Mouse (Mus musculus): ENCODE results near the gene Alkbh6. TPM values are rescaled to one million over a fixed set of nuclear protein-coding genes. Genes with fewer than 3 reads are reported as not detected.

Gene Alkbh6
- polyA plus RNA-seq, 1 experiment from 2014 or later: 128 TPM

DNA sequence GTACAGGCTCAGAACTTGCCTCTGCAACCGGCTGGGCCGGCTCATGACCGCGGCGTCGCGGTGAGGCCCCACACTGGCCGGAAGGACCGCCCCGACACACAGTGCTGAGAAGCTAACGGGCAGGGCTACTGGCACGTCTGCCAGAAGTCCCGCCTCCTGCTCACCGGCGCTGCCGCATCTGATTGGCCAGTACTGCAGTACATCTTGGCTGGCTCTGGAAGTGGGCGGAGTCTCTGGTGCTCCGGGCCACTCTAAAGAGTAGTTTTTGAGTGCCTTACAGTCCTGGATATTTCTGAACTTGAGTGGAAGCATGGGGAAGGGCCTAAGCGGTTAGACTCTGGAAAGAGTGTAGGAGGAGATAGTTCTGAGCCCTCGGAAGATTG, 13.8 kb downstream of the Alkbh6 start:
- peak; percentile 99 for ATAC-seq

GRCm38 (mm10) chr7:30322865-30323264, 14.3 kb downstream of the Alkbh6 start:
- Histone ChIP-seq H3K4me1 (replicated peaks) (peaks cover 18% of the 10 kb centered on the region), H3K4me3 (replicated peaks) (peak overlapping the region; percentile 81), H3K27ac (peak overlapping the region; percentile 80), H3K9ac (replicated peaks) (peak overlapping the region; percentile 44; the same call in 1 of the 2 replicates), H3K9me3 (no peaks in the 10 kb centered on the region), H3K27me3 (peaks cover 12% of the 10 kb centered on the region; the same call in 1 of the 2 replicates), H3K4me2 (replicated peaks) (peak overlapping the region; percentile 87), H3K36me3 (no peaks in the 10 kb centered on the region)
- 38% methylated on average over 6 of the region's 6 CpGs for WGBS
- peak; percentile 10; the same call in 1 of the 2 replicates for ATAC-seq

More for the DNA sequence above, 13.8 kb downstream of the Alkbh6 start:
- under 1% methylated on average over 20 of the region's 20 CpGs for WGBS
- Histone ChIP-seq H3K27ac (peak overlapping the region; percentile 80), H3K27me3 (peaks cover 12% of the 10 kb centered on the region; the same call in 1 of the 2 replicates), H3K4me3 (replicated peaks) (peak overlapping the region; percentile 81), H3K9ac (replicated peaks) (peak overlapping the region; percentile 89), H3K9me3 (no peaks in the 10 kb centered on the region), H3K4me2 (replicated peaks) (peak overlapping the region; percentile 87), H3K36me3 (no peaks in the 10 kb centered on the region), H3K4me1 (replicated peaks) (peaks cover 18% of the 10 kb centered on the region)

DNA sequence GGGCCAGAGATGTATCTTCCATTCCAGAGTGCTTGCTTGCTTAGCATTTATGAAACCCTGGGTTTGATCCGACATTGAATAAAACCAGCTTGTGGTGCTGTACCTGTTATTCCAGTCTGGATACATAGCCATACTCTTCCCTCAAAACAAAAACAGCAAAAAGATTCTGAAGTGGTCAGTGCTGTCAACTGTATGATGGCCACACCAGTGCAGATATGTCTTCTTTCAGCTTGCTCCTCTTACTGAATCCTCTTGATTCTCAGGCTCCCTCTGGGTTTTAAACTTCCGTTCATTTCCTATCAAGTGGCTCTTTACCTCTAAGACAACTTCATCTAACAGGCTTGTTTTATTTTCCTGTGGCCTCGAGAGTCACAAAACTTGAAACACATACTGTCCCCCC, 15.3 kb downstream of the Alkbh6 start, which contains the start of gene Sdhaf1:
Sdhaf1 (minus strand) TSS at position 101 of the 400 bp plus-strand sequence.
- Histone ChIP-seq H3K9ac (replicated peaks) (peak within 1 kb of the TSS; percentile 44; the same call in 1 of the 2 replicates), H3K27me3 (peaks cover 12% of the 10 kb centered on the region; the same call in 1 of the 2 replicates), H3K4me1 (replicated peaks) (peaks cover 18% of the 10 kb centered on the region), H3K9me3 (no peaks in the 10 kb centered on the region), H3K27ac (peak within 1 kb of the TSS; percentile 80), H3K36me3 (no peaks in the 10 kb centered on the region), H3K4me2 (replicated peaks) (peak within 1 kb of the TSS; percentile 87), H3K4me3 (replicated peaks) (peak within 1 kb of the TSS; percentile 81)
- no peak for ATAC-seq
- WGBS: 83% methylated on average over 3 of the region's 3 CpGs

- peaks cover 12% of the 10 kb centered on the region; the same call in 1 of the 2 replicates for H3K27me3 ChIP-seq
- H3K27ac ChIP-seq: no peak overlapping the region
- H3K9me3 ChIP-seq: no peaks in the 10 kb centered on the region
- peaks cover 18% of the 10 kb centered on the region for H3K4me1 ChIP-seq (replicated peaks)
- WGBS: 79% methylated on average over 5 of the region's 5 CpGs
- H3K9ac ChIP-seq (replicated peaks): no peak overlapping the region
- no peak for ATAC-seq
- H3K36me3 ChIP-seq: no peaks in the 10 kb centered on the region
- H3K4me3 ChIP-seq (replicated peaks): no peak overlapping the region
- no peak overlapping the region for H3K4me2 ChIP-seq (replicated peaks)
Measured at GRCm38 (mm10) chr7:30324300-30324944, 15.9 kb downstream of the Alkbh6 start.

- H3K4me1 ChIP-seq (replicated peaks): peaks cover 18% of the 10 kb centered on the region
- ATAC-seq: no peak
- no peaks in the 10 kb centered on the region for H3K36me3 ChIP-seq
- H3K9me3 ChIP-seq: no peaks in the 10 kb centered on the region
- H3K27ac ChIP-seq: no peak overlapping the region
- no peak overlapping the region for H3K4me2 ChIP-seq (replicated peaks)
- H3K4me3 ChIP-seq (replicated peaks): no peak overlapping the region
- peaks cover 12% of the 10 kb centered on the region; the same call in 1 of the 2 replicates for H3K27me3 ChIP-seq
- WGBS: 30% methylated on average over 2 of the region's 2 CpGs
- H3K9ac ChIP-seq (replicated peaks): no peak overlapping the region
Measured at GRCm38 (mm10) chr7:30325364-30325763, 16.8 kb downstream of the Alkbh6 start.

DNA sequence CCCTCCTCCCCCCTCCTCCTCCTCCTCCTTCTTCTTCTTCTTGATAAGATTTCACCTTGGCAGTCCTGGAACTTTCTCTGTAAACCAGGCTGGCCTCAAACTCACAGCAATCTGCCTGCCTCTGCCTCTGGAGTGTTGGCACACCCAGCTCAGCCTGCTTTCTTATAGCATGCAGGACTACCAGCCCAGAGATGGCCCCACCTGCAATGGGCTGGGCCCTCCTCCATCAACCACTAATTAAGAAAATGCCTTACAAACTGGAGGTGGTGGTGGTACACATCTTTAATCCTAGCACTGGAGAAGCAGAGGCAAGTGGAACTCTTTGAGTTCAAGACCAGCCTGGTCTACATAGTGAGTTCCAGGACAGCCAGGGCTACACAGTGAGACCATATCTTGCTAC, 17.9 kb downstream of the Alkbh6 start:
- H3K4me3 ChIP-seq (replicated peaks): no peak overlapping the region
- H3K4me1 ChIP-seq (replicated peaks): peaks cover 13% of the 10 kb centered on the region
- ATAC-seq: no peak
- no peak overlapping the region for H3K27ac ChIP-seq
- no peaks in the 10 kb centered on the region for H3K9me3 ChIP-seq
- H3K4me2 ChIP-seq (replicated peaks): no peak overlapping the region
- peaks cover 12% of the 10 kb centered on the region; the same call in 1 of the 2 replicates for H3K27me3 ChIP-seq
- no peak overlapping the region for H3K9ac ChIP-seq (replicated peaks)
- H3K36me3 ChIP-seq: no peaks in the 10 kb centered on the region

- Histone ChIP-seq H3K9ac (replicated peaks) (no peak overlapping the region), H3K9me3 (no peaks in the 10 kb centered on the region), H3K4me3 (replicated peaks) (no peak overlapping the region), H3K36me3 (no peaks in the 10 kb centered on the region), H3K27ac (no peak overlapping the region), H3K27me3 (peaks cover 12% of the 10 kb centered on the region; the same call in 1 of the 2 replicates), H3K4me2 (replicated peaks) (no peak overlapping the region), H3K4me1 (replicated peaks) (peaks cover 15% of the 10 kb centered on the region)
- WGBS: 59% methylated on average over 15 of the region's 15 CpGs
- no peak for ATAC-seq
Measured at GRCm38 (mm10) chr7:30327140-30327539, 18.6 kb downstream of the Alkbh6 start.

DNA sequence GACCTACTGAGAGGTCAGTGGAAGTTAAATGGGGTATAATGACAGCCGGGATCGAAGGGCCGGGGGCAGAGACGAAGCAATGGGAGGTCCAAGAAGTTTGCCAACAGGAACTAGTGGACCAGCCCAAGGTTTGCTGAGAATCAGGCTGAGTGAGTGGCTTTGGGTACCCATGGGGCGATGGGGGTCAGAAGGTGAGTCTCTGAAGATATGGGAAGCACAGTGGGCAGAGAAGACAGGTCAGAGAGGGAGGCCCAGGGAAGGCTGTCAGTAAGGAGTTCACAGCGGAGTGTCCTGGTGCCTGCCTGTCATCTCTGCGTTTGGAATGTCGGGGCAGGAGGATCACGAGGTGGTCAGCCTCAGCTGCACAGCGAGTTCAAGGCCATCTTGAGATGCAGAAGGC, 19.9 kb downstream of the Alkbh6 start:
- 58% methylated on average over 10 of the region's 10 CpGs for WGBS

GRCm38 (mm10) chr7:30331887-30332286, 23.4 kb downstream of the Alkbh6 start:
- no peaks in the 10 kb centered on the region for H3K36me3 ChIP-seq
- WGBS: 4% methylated on average over 13 of the region's 13 CpGs
- peak overlapping the region; percentile 48 for H3K4me2 ChIP-seq (replicated peaks)
- H3K4me3 ChIP-seq (replicated peaks): peak overlapping the region; percentile 24
- H3K9me3 ChIP-seq: no peaks in the 10 kb centered on the region
- peak overlapping the region; percentile 55; the same call in 1 of the 2 replicates for H3K27ac ChIP-seq
- ATAC-seq: peak; percentile 96
- no peak overlapping the region for H3K9ac ChIP-seq (replicated peaks)
- peaks cover 30% of the 10 kb centered on the region for H3K27me3 ChIP-seq
- peaks cover 21% of the 10 kb centered on the region for H3K4me1 ChIP-seq (replicated peaks)

More for the DNA sequence above, 19.9 kb downstream of the Alkbh6 start:
- H3K36me3 ChIP-seq: no peaks in the 10 kb centered on the region
- H3K4me3 ChIP-seq (replicated peaks): no peak overlapping the region
- no peaks in the 10 kb centered on the region for H3K9me3 ChIP-seq
- H3K9ac ChIP-seq (replicated peaks): no peak overlapping the region
- peaks cover 17% of the 10 kb centered on the region for H3K4me1 ChIP-seq (replicated peaks)
- peaks cover 13% of the 10 kb centered on the region; the same call in 1 of the 2 replicates for H3K27me3 ChIP-seq
- no peak for ATAC-seq
- no peak overlapping the region for H3K4me2 ChIP-seq (replicated peaks)
- H3K27ac ChIP-seq: no peak overlapping the region

- Histone ChIP-seq H3K27ac (no peak overlapping the region), H3K36me3 (no peaks in the 10 kb centered on the region), H3K4me1 (replicated peaks) (peaks cover 21% of the 10 kb centered on the region), H3K4me2 (replicated peaks) (no peak overlapping the region), H3K27me3 (peaks cover 27% of the 10 kb centered on the region), H3K4me3 (replicated peaks) (0 out of 2 replicates have a peak overlapping the region, but pooled peaks have one; percentile 11), H3K9me3 (no peaks in the 10 kb centered on the region), H3K9ac (replicated peaks) (no peak overlapping the region)
- 66% methylated on average over 18 of the region's 18 CpGs for WGBS
- ATAC-seq: no peak
Measured at GRCm38 (mm10) chr7:30332622-30333259, 24.2 kb downstream of the Alkbh6 start.

DNA sequence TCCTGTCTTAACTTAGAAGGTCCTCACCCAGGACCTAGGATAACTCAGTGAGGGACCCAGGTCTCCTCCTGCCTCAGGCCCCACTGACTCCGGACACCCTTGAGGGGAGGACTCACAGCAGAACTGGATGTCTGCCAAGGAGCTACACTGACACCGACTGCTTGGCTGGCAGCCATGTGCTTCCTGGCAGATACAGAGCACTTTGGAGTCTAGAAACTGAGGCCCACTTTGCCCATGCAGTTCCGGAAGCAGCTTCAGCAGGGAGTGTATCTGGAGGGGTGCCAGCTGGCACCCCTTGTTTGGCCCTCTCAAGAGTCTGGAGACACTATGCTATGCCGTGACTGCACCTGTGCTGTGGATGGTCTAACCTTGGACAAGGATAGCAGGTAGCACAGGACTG, 24.9 kb downstream of the Alkbh6 start:
- peaks cover 21% of the 10 kb centered on the region for H3K4me1 ChIP-seq (replicated peaks)
- no peak overlapping the region for H3K9ac ChIP-seq (replicated peaks)
- no peaks in the 10 kb centered on the region for H3K36me3 ChIP-seq
- peaks cover 28% of the 10 kb centered on the region for H3K27me3 ChIP-seq
- peak; percentile 31; the same call in 1 of the 2 replicates for ATAC-seq
- H3K9me3 ChIP-seq: no peaks in the 10 kb centered on the region
- 57% methylated on average over 4 of the region's 4 CpGs for WGBS
- H3K4me2 ChIP-seq (replicated peaks): no peak overlapping the region
- no peak overlapping the region for H3K4me3 ChIP-seq (replicated peaks)
- H3K27ac ChIP-seq: no peak overlapping the region

- Histone ChIP-seq H3K36me3 (no peaks in the 10 kb centered on the region), H3K27ac (no peak overlapping the region), H3K4me2 (replicated peaks) (no peak overlapping the region), H3K9me3 (no peaks in the 10 kb centered on the region), H3K9ac (replicated peaks) (no peak overlapping the region), H3K4me3 (replicated peaks) (no peak overlapping the region), H3K27me3 (peaks cover 37% of the 10 kb centered on the region), H3K4me1 (replicated peaks) (peaks cover 21% of the 10 kb centered on the region)
- no peak for ATAC-seq
- 59% methylated on average over 5 of the region's 5 CpGs for WGBS
Measured at GRCm38 (mm10) chr7:30334563-30334962, 26.0 kb downstream of the Alkbh6 start.

Measured in midbrain, embryonic 13.5 days (tissue).